Mouse (Mus musculus) lung, embryonic 14.5 days (tissue): ENCODE measurements at regions not wholly inside any gene's neighbourhood (a gene's known extent, or its start where the extent isn't known, plus 50 kb on each side); places are given as distances from the start of the nearest gene placed in this dataset.
A peak's percentile ranks its signal among the peaks of the same experiment; 100 is the strongest.

ENCODE experiments used
- ATAC-seq: fragments of 200-750 bp; cut with Nextera tagmentation; 2 replicates; pipeline ENCODE4 v1.8.0; 2017; ENCODE audit warnings: mild to moderate bottlenecking, moderate TSS enrichment, moderate library complexity; ENCODE audit not compliant: insufficient read depth
- DNase-seq: peaks from one replicate; pipeline ENCODE4 v3.0.0-alpha.2; 2015
- H3K27ac ChIP-seq: fragments of 300-500 bp; sonication (generic); 2 replicates; pipeline ENCODE4 v1.5.1; 2014; ENCODE audit warnings: low read depth, mild to moderate bottlenecking, moderate library complexity
- H3K27me3 ChIP-seq: fragments of 300-500 bp; sonication (generic); 2 replicates; pipeline ENCODE4 v1.6.1; 2014; ENCODE audit warnings: low read length, control low read depth; ENCODE audit not compliant: insufficient read depth
- H3K36me3 ChIP-seq: fragments of 300-500 bp; sonication (generic); 2 replicates; pipeline ENCODE4 v1.6.1; 2014; ENCODE audit warnings: control low read depth; ENCODE audit not compliant: insufficient read depth
- H3K4me1 ChIP-seq: fragments of 300-500 bp; sonication (generic); 2 replicates; pipeline ENCODE4 v1.6.1; 2014; ENCODE audit warnings: antibody characterized with exemption, control low read depth; ENCODE audit not compliant: insufficient read depth
- H3K4me2 ChIP-seq: fragments of 300-500 bp; sonication (generic); 2 replicates; pipeline ENCODE4 v1.6.1; 2014; ENCODE audit warnings: mild to moderate bottlenecking
- H3K4me3 ChIP-seq: fragments of 300-500 bp; sonication (generic); 2 replicates; pipeline ENCODE4 v1.5.1; 2014; ENCODE audit warnings: low read depth, low read length
- H3K9ac ChIP-seq: fragments of 300-500 bp; sonication (generic); 2 replicates; pipeline ENCODE4 v1.6.1; 2014
- H3K9me3 ChIP-seq: fragments of 300-500 bp; sonication (generic); 2 replicates; pipeline ENCODE4 v1.6.1; 2016; ENCODE audit warnings: low read depth, low read length, control low read depth
- CTCF ChIP-seq: IDR thresholded peaks from 2 replicates; pipeline ENCODE4 v1.5.1; 2016; ENCODE audit warnings: antibody characterized with exemption, low read depth
- WGBS: fragments of 180-500 bp; shearing (Covaris S2); extraction: QIAGEN DNeasy Blood & Tissue Kit; methylation state at CpG from one replicate; pipeline ENCODE4 v1.1.7; 2014; 5-methylcytosine and 5-hydroxymethylcytosine counted together

DNA sequence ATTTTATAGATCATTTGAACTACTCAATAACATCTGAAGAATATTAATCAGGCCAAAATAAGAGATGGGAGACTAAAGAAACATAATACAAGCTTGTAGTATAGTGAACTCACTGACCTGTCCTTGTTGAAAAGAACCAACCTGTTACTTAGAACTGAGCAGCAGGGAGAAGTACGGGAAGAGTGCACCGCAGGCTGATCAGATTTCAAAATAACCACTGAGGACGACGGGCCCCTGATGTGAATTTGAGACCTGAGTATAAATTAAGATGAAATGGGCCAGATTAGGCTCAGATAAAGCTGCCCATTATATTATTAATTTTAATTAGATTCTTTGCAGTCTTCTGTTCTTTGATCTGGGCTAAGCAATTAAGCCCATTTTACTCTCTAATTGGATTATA, 391.2 kb upstream of the Tyrp1 start:
- ATAC-seq (no peak), DNase-seq (no peak)
- whole genome bisulfite sequencing: 45% methylated on average over 4 of the region's 4 CpGs

DNA sequence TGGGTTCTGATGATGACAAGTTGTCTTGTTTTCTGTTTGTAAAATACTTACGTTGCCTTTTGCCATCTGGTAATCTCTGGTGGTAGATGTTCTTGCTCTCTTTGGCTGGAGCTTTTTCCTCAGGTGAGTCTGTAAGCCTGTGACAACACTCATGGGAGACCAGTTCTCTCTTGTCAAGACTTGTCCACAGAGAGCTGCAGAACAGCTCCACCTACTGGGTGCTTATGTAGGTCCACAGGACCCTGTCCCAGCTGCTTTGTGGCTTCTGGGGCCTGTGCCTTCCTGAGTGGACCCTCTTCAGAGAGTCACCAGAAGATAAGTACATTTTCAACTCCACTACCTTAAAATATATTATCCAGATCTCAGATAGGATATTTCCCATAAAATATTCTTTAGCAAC, 370.3 kb upstream of the Tyrp1 start:
- Histone ChIP-seq H3K4me1 (no peaks in the 10 kb centered on the region), H3K4me2 (no peak overlapping the region), H3K9ac (no peak overlapping the region), H3K4me3 (no peak overlapping the region), H3K27ac (no peak overlapping the region), H3K27me3 (no peaks in the 10 kb centered on the region), H3K9me3 (no peaks in the 10 kb centered on the region), H3K36me3 (no peaks in the 10 kb centered on the region)
- ATAC-seq (no peak), DNase-seq (peak; percentile 11)
- 74% methylated on average over 1 of the region's 1 CpGs for WGBS
- TF ChIP-seq CTCF: peak; percentile 11; the same call in 1 of the 2 replicates

More for the DNA sequence above, 391.2 kb upstream of the Tyrp1 start:
- Histone ChIP-seq H3K27me3 (no peaks in the 10 kb centered on the region), H3K4me1 (no peaks in the 10 kb centered on the region), H3K9ac (no peak overlapping the region), H3K4me2 (no peak overlapping the region), H3K36me3 (no peaks in the 10 kb centered on the region), H3K4me3 (no peak overlapping the region), H3K9me3 (no peaks in the 10 kb centered on the region), H3K27ac (no peak overlapping the region)
- TF ChIP-seq CTCF: no peak

- Histone ChIP-seq H3K36me3 (no peaks in the 10 kb centered on the region), H3K4me1 (no peaks in the 10 kb centered on the region), H3K4me2 (no peak overlapping the region), H3K9me3 (no peaks in the 10 kb centered on the region), H3K9ac (no peak overlapping the region), H3K27me3 (no peaks in the 10 kb centered on the region), H3K4me3 (no peak overlapping the region), H3K27ac (no peak overlapping the region)
- WGBS: 83% methylated on average over 4 of the region's 4 CpGs
- no peak for TF ChIP-seq CTCF
- no peak for ATAC-seq
- DNase-seq: no peak
Measured at GRCm38 (mm10) chr4:80475736-80476478, 358.0 kb upstream of the Tyrp1 start.

DNA sequence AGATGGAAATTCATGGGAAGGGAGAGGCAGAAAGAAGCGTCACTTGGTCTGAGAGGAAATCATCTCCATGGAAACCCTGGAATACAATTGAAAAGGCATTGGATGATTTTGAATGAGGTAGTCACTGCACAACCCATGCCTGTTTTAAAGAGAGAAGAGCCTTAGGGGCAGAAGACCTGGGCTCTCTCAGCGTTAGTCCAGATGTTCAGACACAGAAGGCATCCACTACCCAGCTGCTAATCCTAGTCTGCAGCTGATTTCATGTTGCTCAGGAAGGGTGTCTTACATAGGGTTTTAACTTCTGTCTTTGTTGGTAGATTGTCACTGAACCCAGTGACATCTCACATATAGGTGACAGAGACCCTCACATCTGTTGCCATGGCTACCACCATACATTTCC, 318.8 kb upstream of the Tyrp1 start:
- DNase-seq: no peak
- no peak overlapping the region for H3K9ac ChIP-seq
- no peak for TF ChIP-seq CTCF
- H3K4me3 ChIP-seq: no peak overlapping the region
- no peaks in the 10 kb centered on the region for H3K27me3 ChIP-seq
- no peak overlapping the region for H3K27ac ChIP-seq
- no peak for ATAC-seq
- no peaks in the 10 kb centered on the region for H3K4me1 ChIP-seq
- no peak overlapping the region for H3K4me2 ChIP-seq
- no peaks in the 10 kb centered on the region for H3K9me3 ChIP-seq
- H3K36me3 ChIP-seq: no peaks in the 10 kb centered on the region
- WGBS: 69% methylated on average over 2 of the region's 2 CpGs

DNA sequence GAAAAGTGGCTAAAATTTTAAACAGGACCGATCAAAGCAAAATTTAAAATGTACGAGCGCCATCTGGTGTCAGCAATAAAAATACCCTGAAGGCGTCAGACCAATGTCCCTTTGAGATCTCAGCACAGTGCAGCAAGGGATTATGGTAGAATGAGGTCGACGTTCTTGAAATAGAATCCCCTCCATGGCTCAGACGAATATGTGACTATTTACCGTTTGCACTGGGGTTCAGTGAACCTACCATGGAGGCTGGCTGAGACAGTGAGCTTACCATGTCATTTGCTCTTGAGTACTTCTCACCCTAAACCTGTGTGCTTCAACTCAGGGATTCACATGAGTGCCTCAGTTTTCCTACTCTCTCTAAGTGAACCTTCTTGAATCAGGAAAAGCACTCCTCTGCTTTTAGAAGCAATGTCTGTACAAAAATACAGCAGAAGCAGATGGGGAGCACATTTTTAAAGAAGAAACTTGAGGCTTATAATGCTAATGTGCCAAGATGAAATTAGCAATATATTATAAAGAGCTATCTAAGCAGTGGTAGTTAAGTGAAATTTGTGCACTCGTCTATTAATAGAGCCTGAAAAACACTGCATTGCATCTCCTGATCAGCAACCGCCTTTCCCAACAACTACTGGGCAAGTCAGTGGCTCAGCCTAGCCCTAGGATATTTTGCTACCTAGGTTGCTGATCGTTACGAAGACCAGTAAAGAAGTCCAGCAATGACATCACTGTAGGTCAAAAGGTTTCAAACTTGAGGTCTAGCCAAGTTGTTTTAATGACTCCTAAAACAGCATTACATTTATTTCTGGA, 316.2 kb upstream of the Tyrp1 start:
- 23% methylated on average over 12 of the region's 12 CpGs for WGBS
- no peak overlapping the region for H3K4me3 ChIP-seq
- ATAC-seq (peak; percentile 85), DNase-seq (peak; percentile 84)
- TF ChIP-seq CTCF: peak; percentile 59
- H3K9ac ChIP-seq: no peak overlapping the region
- no peak overlapping the region for H3K27ac ChIP-seq
- no peaks in the 10 kb centered on the region for H3K36me3 ChIP-seq
- no peaks in the 10 kb centered on the region for H3K4me1 ChIP-seq
- no peak overlapping the region for H3K4me2 ChIP-seq
- H3K9me3 ChIP-seq: no peaks in the 10 kb centered on the region
- H3K27me3 ChIP-seq: no peaks in the 10 kb centered on the region

DNA sequence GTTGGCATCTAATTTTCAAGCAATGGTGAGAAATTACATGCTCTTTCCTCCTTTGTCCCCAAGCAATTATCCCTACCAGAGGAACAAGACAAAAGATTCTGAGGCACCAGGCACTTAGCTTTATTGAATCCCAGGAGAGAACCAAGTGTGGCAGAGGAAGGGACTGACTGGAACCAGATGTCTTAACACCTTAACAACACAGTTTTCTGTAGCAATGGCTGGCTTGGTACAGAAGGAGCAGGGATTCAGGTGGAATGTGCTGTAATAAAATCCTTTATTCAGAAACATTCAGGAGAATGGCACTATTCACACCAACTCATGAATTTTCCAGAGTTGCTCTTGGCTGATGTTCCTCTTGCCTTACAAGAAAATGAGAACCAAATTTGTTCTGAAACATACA, 315.3 kb upstream of the Tyrp1 start:
- Histone ChIP-seq H3K4me1 (no peaks in the 10 kb centered on the region), H3K27me3 (no peaks in the 10 kb centered on the region), H3K4me2 (no peak overlapping the region), H3K4me3 (no peak overlapping the region), H3K27ac (no peak overlapping the region), H3K36me3 (no peaks in the 10 kb centered on the region), H3K9ac (no peak overlapping the region), H3K9me3 (no peaks in the 10 kb centered on the region)
- ATAC-seq: no peak
- DNase-seq: no peak
- no peak for TF ChIP-seq CTCF

- no peak for TF ChIP-seq CTCF
- no peak overlapping the region for H3K27ac ChIP-seq
- H3K9ac ChIP-seq: no peak overlapping the region
- ATAC-seq: no peak
- no peaks in the 10 kb centered on the region for H3K36me3 ChIP-seq
- no peaks in the 10 kb centered on the region for H3K4me1 ChIP-seq
- WGBS: 66% methylated on average over 4 of the region's 4 CpGs
- H3K4me2 ChIP-seq: no peak overlapping the region
- no peak for DNase-seq
- no peaks in the 10 kb centered on the region for H3K27me3 ChIP-seq
- H3K4me3 ChIP-seq: no peak overlapping the region
- H3K9me3 ChIP-seq: no peaks in the 10 kb centered on the region
Measured at GRCm38 (mm10) chr4:80539854-80540253, 294.1 kb upstream of the Tyrp1 start.
